ENCODE assay signal across 8 mouse cellular contexts in genomic region chr3:96526864-96527542, GRCm38 (mm10). TPM values are rescaled to one million over a fixed set of nuclear protein-coding genes. Genes with fewer than 3 reads are reported as not detected.
DNase-seq lines count a peak whose midpoint lies in the region; ATAC-seq and TF ChIP-seq lines count a peak whose summit lies in the region.

No protein-coding gene starts in this region.

- intact Hi-C loops in heart, postnatal 25 days (cut with DNase I): no loop called here

- DNase-seq in heart, embryonic 10.5 days (ENCODE audit: low spot score): no peak
- no peak for DNase-seq in heart, postnatal 25 days (ENCODE audit: low spot score)
- DNase-seq in brain, embryonic 14.5 days (ENCODE audit: low read depth): peak; percentile 20
- no peak for DNase-seq in right cerebral cortex, postnatal 36 days (ENCODE audit: low spot score in 2 of 2)
- no peak for DNase-seq in gastrocnemius, postnatal 10 days

- peak overlapping the region; percentile 87 for H3K4me2 ChIP-seq in hindbrain, embryonic 13.5 days
- H3K4me2 ChIP-seq in midbrain, embryonic 13.5 days (replicated peaks): peak overlapping the region; percentile 78

- peak; percentile 46; the same call in 1 of the 2 replicates for ATAC-seq in hindbrain, embryonic 13.5 days (ENCODE audit: low FRiP score)
- peak; percentile 70 for ATAC-seq in midbrain, embryonic 13.5 days
- no peak for ATAC-seq in activated CD4-positive, CD25-positive, alpha-beta regulatory T cell, adult 4 months

- peaks cover 48% of the 10 kb centered on the region for H3K4me1 ChIP-seq in heart, embryonic 10.5 days
- H3K4me1 ChIP-seq in hindbrain, embryonic 13.5 days (replicated peaks): peaks cover 16% of the 10 kb centered on the region
- H3K4me1 ChIP-seq in midbrain, embryonic 13.5 days (replicated peaks): peaks cover 9% of the 10 kb centered on the region

- no peak for TF ChIP-seq CTCF in brain, embryonic 14.5 days (IDR thresholded peaks at IDR 0.05; ENCODE audit: borderline replicate concordance, extremely low read depth, insufficient read depth, insufficient read length)

- TF ChIP-seq POLR2A in brain, embryonic 14.5 days (IDR thresholded peaks at IDR 0.05; ENCODE audit: borderline replicate concordance, extremely low read depth, insufficient read depth, insufficient read length, poor library complexity, severe bottlenecking): no peak

- H3K27me3 ChIP-seq in heart, embryonic 10.5 days (ENCODE audit: insufficient read depth, poor library complexity, severe bottlenecking): peaks cover 47% of the 10 kb centered on the region
- H3K27me3 ChIP-seq in hindbrain, embryonic 13.5 days: peaks cover 55% of the 10 kb centered on the region
- H3K27me3 ChIP-seq in midbrain, embryonic 13.5 days: peaks cover 37% of the 10 kb centered on the region

- no peaks in the 10 kb centered on the region for H3K9me3 ChIP-seq in heart, embryonic 10.5 days
- H3K9me3 ChIP-seq in hindbrain, embryonic 13.5 days: no peaks in the 10 kb centered on the region
- H3K9me3 ChIP-seq in midbrain, embryonic 13.5 days: no peaks in the 10 kb centered on the region

- peak overlapping the region; percentile 83; the same call in 1 of the 2 replicates for H3K27ac ChIP-seq in heart, embryonic 10.5 days
- H3K27ac ChIP-seq in hindbrain, embryonic 13.5 days: no peak overlapping the region
- no peak overlapping the region for H3K27ac ChIP-seq in midbrain, embryonic 13.5 days

- H3K9ac ChIP-seq in hindbrain, embryonic 13.5 days: peak overlapping the region; percentile 65
- peak overlapping the region; percentile 57 for H3K9ac ChIP-seq in midbrain, embryonic 13.5 days (replicated peaks)

- 0 out of 2 replicates have a peak, but pooled peaks cover 3% of the 10 kb centered on the region for H3K36me3 ChIP-seq in heart, embryonic 10.5 days
- H3K36me3 ChIP-seq in hindbrain, embryonic 13.5 days: no peaks in the 10 kb centered on the region
- H3K36me3 ChIP-seq in midbrain, embryonic 13.5 days: no peaks in the 10 kb centered on the region

- 4% methylated on average over 44 of the region's 44 CpGs for WGBS in heart, embryonic 10.5 days
- WGBS in hindbrain, embryonic 13.5 days: 5% methylated on average over 44 of the region's 44 CpGs
- 4% methylated on average over 44 of the region's 44 CpGs for WGBS in midbrain, embryonic 13.5 days

- peak overlapping the region; percentile 66 for H3K4me3 ChIP-seq in heart, embryonic 10.5 days
- H3K4me3 ChIP-seq in hindbrain, embryonic 13.5 days: peak overlapping the region; percentile 46
- H3K4me3 ChIP-seq in midbrain, embryonic 13.5 days (replicated peaks): peak overlapping the region; percentile 46

RNA-seq across cellular contexts. Expression of gene Hfe2, which starts 2.0 kb away (rescaled TPM):
- polyA plus RNA-seq in heart, embryonic 10.5 days (2016; fragmentation: Nextera tagmentation; extraction: Ambion mirVana): 5.5 and 8.9 TPM in 2 replicates
- total RNA-seq in heart, postnatal 25 days (2021): 100 to 1,000 TPM; 266 to 290 TPM
- polyA plus RNA-seq in brain, embryonic 14.5 days (2012; rRNA removed): 0.58 and 0.66 TPM in 2 replicates
- 0.89 and 0.92 TPM in 2 replicates for polyA plus RNA-seq in hindbrain, embryonic 13.5 days (2015; fragmentation: Nextera tagmentation; extraction: Ambion mirVana)
- 0.62 and 0.76 TPM in 2 replicates for polyA plus RNA-seq in midbrain, embryonic 13.5 days (2015; fragmentation: Nextera tagmentation; extraction: Ambion mirVana)
- total RNA-seq in gastrocnemius, postnatal 10 days (2021): 100 to 1,000 TPM; 383 to 415 TPM
- polyA plus RNA-seq in activated CD4-positive, CD25-positive, alpha-beta regulatory T cell, adult 4 months (2017; shearing (Covaris generic)): not detected

RNA-seq across cellular contexts. Expression of gene Txnip, which starts 30.8 kb away (rescaled TPM):
- 59.9 and 75.5 TPM in 2 replicates for polyA plus RNA-seq in heart, embryonic 10.5 days (2016; fragmentation: Nextera tagmentation; extraction: Ambion mirVana)
- 100 to 1,000 TPM; 341 to 607 TPM for total RNA-seq in heart, postnatal 25 days (2021)
- polyA plus RNA-seq in brain, embryonic 14.5 days (2012; rRNA removed): 110 and 138 TPM in 2 replicates
- 60.5 and 67.6 TPM in 2 replicates for polyA plus RNA-seq in hindbrain, embryonic 13.5 days (2015; fragmentation: Nextera tagmentation; extraction: Ambion mirVana)
- 52.2 and 57.6 TPM in 2 replicates for polyA plus RNA-seq in midbrain, embryonic 13.5 days (2015; fragmentation: Nextera tagmentation; extraction: Ambion mirVana)
- 100 to 1,000 TPM; 484 to 520 TPM for total RNA-seq in gastrocnemius, postnatal 10 days (2021)
- polyA plus RNA-seq in activated CD4-positive, CD25-positive, alpha-beta regulatory T cell, adult 4 months (2017; shearing (Covaris generic)): 100 to 1,000 TPM; 276 to 326 TPM

RNA-seq across cellular contexts. Expression of gene Gm16253, which starts 49.8 kb away (rescaled TPM):
- 0.88 and 2.8 TPM in 2 replicates for polyA plus RNA-seq in heart, embryonic 10.5 days (2016; fragmentation: Nextera tagmentation; extraction: Ambion mirVana)
- 1 to 10 TPM; 1.1 to 2.1 TPM for total RNA-seq in heart, postnatal 25 days (2021)
- polyA plus RNA-seq in brain, embryonic 14.5 days (2012; rRNA removed): not detected in 2 replicates
- polyA plus RNA-seq in hindbrain, embryonic 13.5 days (2015; fragmentation: Nextera tagmentation; extraction: Ambion mirVana): 1.2 and 1.6 TPM in 2 replicates
- polyA plus RNA-seq in midbrain, embryonic 13.5 days (2015; fragmentation: Nextera tagmentation; extraction: Ambion mirVana): 0.81 and 1.7 TPM in 2 replicates
- total RNA-seq in gastrocnemius, postnatal 10 days (2021): 1 to 10 TPM in 1 of 2 experiments, under 1 TPM in 1; 0.70 to 1.1 TPM
- polyA plus RNA-seq in activated CD4-positive, CD25-positive, alpha-beta regulatory T cell, adult 4 months (2017; shearing (Covaris generic)): not detected
